Mouse (Mus musculus): ENCODE results near the gene Fbxl13.

- TF ChIP-seq POLR2A (IDR thresholded peaks at IDR 0.05; ENCODE audit: insufficient read length, low read depth) = no peak
- no peak for TF ChIP-seq USF1 (IDR thresholded peaks at IDR 0.05; ENCODE audit: low read depth)
- TF ChIP-seq POLR2AphosphoS2 (IDR thresholded peaks at IDR 0.05; ENCODE audit: insufficient read length, low read depth) = no peak
Observed at GRCm38 (mm10) chr5:21496881-21497280, 148.6 kb downstream of the Fbxl13 start.

Measured in myocyte (in vitro differentiated cells).